Mouse (Mus musculus): Measurements from ENCODE around the gene Cldn16. TPM values are rescaled to one million over a fixed set of nuclear protein-coding genes. Genes with fewer than 3 reads are reported as not detected.

Cldn16 gene
- polyA plus RNA-seq (2014; fragmentation: Nextera tagmentation; extraction: Ambion mirVana): not detected in 2 replicates

DNA sequence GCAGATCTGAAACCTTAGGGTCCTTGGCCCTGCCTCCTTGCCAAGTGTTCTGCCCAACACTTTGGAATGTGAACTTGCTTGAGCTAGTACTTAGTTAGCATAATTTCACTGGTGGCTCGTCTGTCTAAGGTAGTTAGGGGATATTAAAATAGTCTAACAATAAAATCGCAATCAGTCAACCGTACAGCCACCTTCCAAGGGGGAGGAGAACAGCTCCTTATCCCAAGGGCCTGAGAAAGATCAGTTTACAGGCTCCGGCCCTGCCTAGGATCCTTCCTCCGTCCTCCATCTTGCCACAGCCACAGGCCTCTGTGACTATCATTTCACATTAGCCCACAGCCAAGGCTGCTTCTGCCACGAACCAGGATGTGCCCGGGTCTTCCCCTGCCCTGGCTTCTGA lies at the start of gene Cldn16:
Cldn16 (plus strand) TSS at position 301 of the 400 bp plus-strand sequence.
- WGBS: 74% methylated on average over 7 of the region's 7 CpGs
- Histone ChIP-seq H3K4me1 (ENCODE audit: control insufficient read depth in 2 of 2, insufficient read depth in 2 of 2, low read length in 2 of 2) (no peaks in the 10 kb centered on the region), H3K4me2 (ENCODE audit: low read length) (no peak within 1 kb of the TSS), H3K9me3 (ENCODE audit: control insufficient read depth, low read length) (no peaks in the 10 kb centered on the region), H3K9ac (ENCODE audit: low read length) (no peak within 1 kb of the TSS), H3K4me3 (ENCODE audit: control insufficient read depth in 1 of 2, insufficient read depth in 1 of 2, low read depth in 1 of 2, low read length in 2 of 2) (no peak within 1 kb of the TSS), H3K27me3 (ENCODE audit: control insufficient read depth, insufficient read depth, low read length) (no peaks in the 10 kb centered on the region), H3K36me3 (ENCODE audit: control insufficient read depth, insufficient read depth, low read length) (no peaks in the 10 kb centered on the region), H3K27ac (replicated peaks in 1 of 2; ENCODE audit: control insufficient read depth in 1 of 2, insufficient read depth in 1 of 2, low read depth in 2 of 2, low read length in 2 of 2) (no peak within 1 kb of the TSS)
- no peak for ATAC-seq (ENCODE audit: insufficient number of reproducible peaks, insufficient read depth, low FRiP score, low read depth)

DNA sequence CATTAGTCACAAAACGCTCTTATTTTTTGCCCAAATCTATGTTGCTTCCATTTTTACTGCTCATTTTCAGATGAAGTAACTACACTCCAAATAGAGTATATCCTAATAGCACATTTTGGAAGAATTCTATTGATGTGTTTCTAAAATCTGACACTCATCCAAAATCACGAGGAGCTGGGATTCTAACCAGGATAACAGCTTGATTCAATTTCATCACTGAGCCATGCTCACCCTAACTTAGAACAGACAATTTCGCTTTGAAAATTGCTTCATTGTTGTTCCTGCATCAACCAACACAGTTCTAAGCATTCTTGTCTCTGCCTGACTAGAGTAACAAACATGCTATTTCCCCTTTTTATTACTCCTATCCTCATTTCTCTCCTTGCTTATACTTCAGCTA lies 44.3 kb upstream of the Cldn16 start:
- ATAC-seq (ENCODE audit: insufficient number of reproducible peaks, insufficient read depth, low FRiP score, low read depth): no peak
- Histone ChIP-seq H3K36me3 (ENCODE audit: control insufficient read depth, insufficient read depth, low read length) (no peaks in the 10 kb centered on the region), H3K27me3 (ENCODE audit: control insufficient read depth, insufficient read depth, low read length) (no peaks in the 10 kb centered on the region), H3K4me3 (ENCODE audit: control insufficient read depth in 1 of 2, insufficient read depth in 1 of 2, low read depth in 1 of 2, low read length in 2 of 2) (no peak overlapping the region), H3K4me1 (ENCODE audit: control insufficient read depth in 2 of 2, insufficient read depth in 2 of 2, low read length in 2 of 2) (no peaks in the 10 kb centered on the region), H3K9ac (ENCODE audit: low read length) (no peak overlapping the region), H3K4me2 (ENCODE audit: low read length) (no peak overlapping the region), H3K9me3 (ENCODE audit: control insufficient read depth, low read length) (no peaks in the 10 kb centered on the region), H3K27ac (replicated peaks in 1 of 2; ENCODE audit: control insufficient read depth in 1 of 2, insufficient read depth in 1 of 2, low read depth in 2 of 2, low read length in 2 of 2) (no peak overlapping the region)
- 83% methylated on average over 3 of the region's 3 CpGs for WGBS

DNA sequence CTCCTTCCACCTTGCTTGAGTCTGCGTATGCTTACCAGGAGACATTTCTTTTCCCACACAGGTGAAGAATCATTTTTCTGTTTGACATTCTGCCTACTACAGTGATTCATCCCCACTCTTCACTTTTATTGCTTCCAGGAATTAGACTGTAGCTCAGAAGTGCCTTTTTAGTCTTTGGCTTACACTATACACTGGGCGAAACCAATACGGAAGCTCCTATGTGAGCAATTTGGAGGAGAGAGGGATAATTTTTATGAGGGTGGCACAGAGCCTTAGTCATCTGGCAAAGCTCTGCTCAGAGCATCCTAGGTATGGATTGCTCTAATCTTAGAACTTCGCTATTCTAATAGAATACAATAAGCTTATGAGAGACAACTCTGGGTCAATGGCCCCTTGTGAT lies 40.9 kb upstream of the Cldn16 start:
- Histone ChIP-seq H3K27ac (replicated peaks in 1 of 2; ENCODE audit: control insufficient read depth in 1 of 2, insufficient read depth in 1 of 2, low read depth in 2 of 2, low read length in 2 of 2) (no peak overlapping the region), H3K9ac (ENCODE audit: low read length) (no peak overlapping the region), H3K27me3 (ENCODE audit: control insufficient read depth, insufficient read depth, low read length) (no peaks in the 10 kb centered on the region), H3K4me1 (ENCODE audit: control insufficient read depth in 2 of 2, insufficient read depth in 2 of 2, low read length in 2 of 2) (no peaks in the 10 kb centered on the region), H3K4me3 (ENCODE audit: control insufficient read depth in 1 of 2, insufficient read depth in 1 of 2, low read depth in 1 of 2, low read length in 2 of 2) (no peak overlapping the region), H3K4me2 (ENCODE audit: low read length) (no peak overlapping the region), H3K9me3 (ENCODE audit: control insufficient read depth, low read length) (no peaks in the 10 kb centered on the region), H3K36me3 (ENCODE audit: control insufficient read depth, insufficient read depth, low read length) (no peaks in the 10 kb centered on the region)
- ATAC-seq (ENCODE audit: insufficient number of reproducible peaks, insufficient read depth, low FRiP score, low read depth): no peak
- 88% methylated on average over 4 of the region's 4 CpGs for WGBS

DNA sequence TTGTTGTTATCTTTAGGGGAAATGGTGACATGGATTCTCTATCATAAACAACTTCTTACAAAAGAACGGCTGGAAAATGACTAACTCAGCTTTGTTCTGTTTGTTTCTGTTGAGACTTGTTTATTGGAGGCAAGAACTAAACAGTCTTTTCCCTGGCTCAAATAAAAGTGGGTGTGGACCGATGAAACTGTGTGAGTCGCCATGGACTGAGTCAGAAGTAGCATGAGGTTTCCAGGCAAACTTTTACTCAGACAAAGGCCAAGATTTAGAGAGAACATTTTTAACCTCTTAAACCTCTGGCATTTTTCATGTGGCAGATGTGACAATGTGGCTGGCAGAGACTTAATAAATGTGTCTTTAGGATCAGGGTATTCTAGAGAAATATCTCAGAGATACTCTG lies 32.7 kb upstream of the Cldn16 start:
- H3K27ac ChIP-seq (replicated peaks in 1 of 2; ENCODE audit: control insufficient read depth in 1 of 2, insufficient read depth in 1 of 2, low read depth in 2 of 2, low read length in 2 of 2): no peak overlapping the region
- no peaks in the 10 kb centered on the region for H3K27me3 ChIP-seq (ENCODE audit: control insufficient read depth, insufficient read depth, low read length)
- no peak overlapping the region for H3K4me2 ChIP-seq (ENCODE audit: low read length)
- ATAC-seq (ENCODE audit: insufficient number of reproducible peaks, insufficient read depth, low FRiP score, low read depth): no peak
- WGBS: 75% methylated on average over 3 of the region's 3 CpGs
- no peaks in the 10 kb centered on the region for H3K4me1 ChIP-seq (ENCODE audit: control insufficient read depth in 2 of 2, insufficient read depth in 2 of 2, low read length in 2 of 2)
- no peak overlapping the region for H3K4me3 ChIP-seq (ENCODE audit: control insufficient read depth in 1 of 2, insufficient read depth in 1 of 2, low read depth in 1 of 2, low read length in 2 of 2)
- H3K9me3 ChIP-seq (ENCODE audit: control insufficient read depth, low read length): no peaks in the 10 kb centered on the region
- H3K9ac ChIP-seq (ENCODE audit: low read length): no peak overlapping the region
- H3K36me3 ChIP-seq (ENCODE audit: control insufficient read depth, insufficient read depth, low read length): no peaks in the 10 kb centered on the region

DNA sequence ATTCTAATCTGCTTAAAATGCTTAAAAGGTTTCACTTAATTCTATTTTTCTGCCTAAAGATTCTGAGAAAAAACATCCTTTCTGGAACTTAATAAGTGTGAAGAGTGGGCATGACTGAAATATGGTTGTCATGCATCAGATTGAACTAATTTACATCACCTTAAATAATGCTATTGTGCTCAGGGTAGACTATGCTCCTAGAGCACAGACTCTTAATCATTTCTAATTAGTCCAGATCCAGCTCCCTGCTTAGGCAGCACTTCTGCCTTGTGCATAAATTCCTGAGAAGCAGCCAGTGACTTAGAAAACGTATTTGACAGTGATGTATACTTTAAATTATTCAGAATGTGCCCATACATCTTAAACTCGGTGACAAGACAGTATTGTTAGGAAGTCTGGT lies 29.4 kb upstream of the Cldn16 start:
- Histone ChIP-seq H3K9ac (ENCODE audit: low read length) (no peak overlapping the region), H3K4me2 (ENCODE audit: low read length) (no peak overlapping the region), H3K27ac (replicated peaks in 1 of 2; ENCODE audit: control insufficient read depth in 1 of 2, insufficient read depth in 1 of 2, low read depth in 2 of 2, low read length in 2 of 2) (no peak overlapping the region), H3K4me1 (ENCODE audit: control insufficient read depth in 2 of 2, insufficient read depth in 2 of 2, low read length in 2 of 2) (no peaks in the 10 kb centered on the region), H3K9me3 (ENCODE audit: control insufficient read depth, low read length) (no peaks in the 10 kb centered on the region), H3K4me3 (ENCODE audit: control insufficient read depth in 1 of 2, insufficient read depth in 1 of 2, low read depth in 1 of 2, low read length in 2 of 2) (no peak overlapping the region), H3K27me3 (ENCODE audit: control insufficient read depth, insufficient read depth, low read length) (no peaks in the 10 kb centered on the region), H3K36me3 (ENCODE audit: control insufficient read depth, insufficient read depth, low read length) (no peaks in the 10 kb centered on the region)
- 60% methylated on average over 2 of the region's 2 CpGs for WGBS
- no peak for ATAC-seq (ENCODE audit: insufficient number of reproducible peaks, insufficient read depth, low FRiP score, low read depth)

DNA sequence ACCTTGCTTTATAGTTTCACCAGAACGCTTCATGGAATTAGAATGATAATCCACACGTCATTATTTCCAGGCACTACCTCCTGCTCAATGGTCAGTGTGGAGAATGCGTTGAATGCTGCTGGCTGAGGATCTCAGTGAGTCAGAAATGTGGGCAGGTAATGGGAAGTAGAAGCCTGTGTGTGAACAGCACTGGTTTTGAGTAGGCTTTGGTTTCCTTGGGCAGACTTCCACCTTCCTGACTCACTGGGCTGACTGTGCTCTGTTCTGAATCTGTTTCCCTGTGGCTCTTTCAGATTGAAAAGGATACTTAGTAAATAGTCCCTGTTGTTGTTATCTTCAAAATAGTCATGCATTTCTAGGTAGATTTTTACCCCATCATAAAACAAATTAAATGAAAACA lies 22.9 kb upstream of the Cldn16 start:
- WGBS: 82% methylated on average over 3 of the region's 3 CpGs

DNA sequence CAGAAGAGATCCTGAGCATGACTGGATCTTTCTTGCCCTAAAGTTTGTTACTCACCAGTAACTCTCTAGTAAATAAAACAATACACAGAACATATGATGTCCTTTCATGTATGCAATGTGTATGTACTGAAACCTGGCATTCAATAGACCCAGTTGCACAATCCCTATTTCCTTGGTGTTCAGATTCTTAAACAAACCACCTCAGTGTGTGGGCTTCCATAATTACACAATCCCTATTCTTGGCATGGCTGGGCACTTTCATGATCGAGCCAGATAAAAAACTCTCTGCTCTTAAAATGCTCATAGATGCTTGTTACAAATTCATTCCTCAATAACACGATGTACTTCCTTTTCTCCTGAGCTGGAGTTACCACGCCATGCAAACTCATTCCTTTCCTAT lies 21.8 kb upstream of the Cldn16 start:
- ATAC-seq (ENCODE audit: insufficient number of reproducible peaks, insufficient read depth, low FRiP score, low read depth): no peak
- Histone ChIP-seq H3K27ac (replicated peaks in 1 of 2; ENCODE audit: control insufficient read depth in 1 of 2, insufficient read depth in 1 of 2, low read depth in 2 of 2, low read length in 2 of 2) (no peak overlapping the region), H3K4me1 (ENCODE audit: control insufficient read depth in 2 of 2, insufficient read depth in 2 of 2, low read length in 2 of 2) (no peaks in the 10 kb centered on the region), H3K36me3 (ENCODE audit: control insufficient read depth, insufficient read depth, low read length) (no peaks in the 10 kb centered on the region), H3K9ac (ENCODE audit: low read length) (no peak overlapping the region), H3K27me3 (ENCODE audit: control insufficient read depth, insufficient read depth, low read length) (no peaks in the 10 kb centered on the region), H3K9me3 (ENCODE audit: control insufficient read depth, low read length) (no peaks in the 10 kb centered on the region), H3K4me2 (ENCODE audit: low read length) (no peak overlapping the region), H3K4me3 (ENCODE audit: control insufficient read depth in 1 of 2, insufficient read depth in 1 of 2, low read depth in 1 of 2, low read length in 2 of 2) (no peak overlapping the region)
- 84% methylated on average over 3 of the region's 3 CpGs for WGBS

More for the DNA sequence above, 22.9 kb upstream of the Cldn16 start:
- Histone ChIP-seq H3K36me3 (ENCODE audit: control insufficient read depth, insufficient read depth, low read length) (no peaks in the 10 kb centered on the region), H3K27ac (replicated peaks in 1 of 2; ENCODE audit: control insufficient read depth in 1 of 2, insufficient read depth in 1 of 2, low read depth in 2 of 2, low read length in 2 of 2) (no peak overlapping the region), H3K27me3 (ENCODE audit: control insufficient read depth, insufficient read depth, low read length) (no peaks in the 10 kb centered on the region), H3K9me3 (ENCODE audit: control insufficient read depth, low read length) (no peaks in the 10 kb centered on the region), H3K4me2 (ENCODE audit: low read length) (no peak overlapping the region), H3K4me3 (ENCODE audit: control insufficient read depth in 1 of 2, insufficient read depth in 1 of 2, low read depth in 1 of 2, low read length in 2 of 2) (no peak overlapping the region), H3K9ac (ENCODE audit: low read length) (no peak overlapping the region), H3K4me1 (ENCODE audit: control insufficient read depth in 2 of 2, insufficient read depth in 2 of 2, low read length in 2 of 2) (no peaks in the 10 kb centered on the region)
- no peak for ATAC-seq (ENCODE audit: insufficient number of reproducible peaks, insufficient read depth, low FRiP score, low read depth)

DNA sequence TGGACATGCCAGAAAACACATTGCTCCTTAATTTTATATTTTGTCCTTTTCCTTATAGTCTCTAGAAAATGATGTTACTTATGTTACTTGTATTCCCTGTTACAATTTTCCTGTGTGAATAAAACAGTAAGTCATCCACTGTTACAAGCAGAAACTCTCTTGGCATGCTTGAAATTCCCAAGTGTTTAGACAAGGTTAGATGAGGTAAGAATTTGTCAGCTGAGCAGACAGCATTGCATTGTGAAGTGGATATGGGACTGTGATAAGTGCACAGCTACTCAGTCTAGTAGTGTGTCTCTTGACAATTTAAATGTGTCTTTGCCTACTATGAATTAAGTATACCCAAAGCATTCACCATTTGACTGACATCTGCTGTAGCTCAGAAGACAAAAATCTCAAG lies 18.1 kb upstream of the Cldn16 start:
- no peaks in the 10 kb centered on the region for H3K4me1 ChIP-seq (ENCODE audit: control insufficient read depth in 2 of 2, insufficient read depth in 2 of 2, low read length in 2 of 2)
- no peak for ATAC-seq (ENCODE audit: insufficient number of reproducible peaks, insufficient read depth, low FRiP score, low read depth)
- H3K4me3 ChIP-seq (ENCODE audit: control insufficient read depth in 1 of 2, insufficient read depth in 1 of 2, low read depth in 1 of 2, low read length in 2 of 2): no peak overlapping the region

More for the DNA sequence above, 18.1 kb upstream of the Cldn16 start:
- H3K27ac ChIP-seq (replicated peaks in 1 of 2; ENCODE audit: control insufficient read depth in 1 of 2, insufficient read depth in 1 of 2, low read depth in 2 of 2, low read length in 2 of 2): no peak overlapping the region
- H3K9ac ChIP-seq (ENCODE audit: low read length): no peak overlapping the region
- H3K9me3 ChIP-seq (ENCODE audit: control insufficient read depth, low read length): no peaks in the 10 kb centered on the region
- no peaks in the 10 kb centered on the region for H3K27me3 ChIP-seq (ENCODE audit: control insufficient read depth, insufficient read depth, low read length)
- no peak overlapping the region for H3K4me2 ChIP-seq (ENCODE audit: low read length)
- no peaks in the 10 kb centered on the region for H3K36me3 ChIP-seq (ENCODE audit: control insufficient read depth, insufficient read depth, low read length)

All from heart, embryonic 14.5 days (tissue).